In the genomic region with DNA sequence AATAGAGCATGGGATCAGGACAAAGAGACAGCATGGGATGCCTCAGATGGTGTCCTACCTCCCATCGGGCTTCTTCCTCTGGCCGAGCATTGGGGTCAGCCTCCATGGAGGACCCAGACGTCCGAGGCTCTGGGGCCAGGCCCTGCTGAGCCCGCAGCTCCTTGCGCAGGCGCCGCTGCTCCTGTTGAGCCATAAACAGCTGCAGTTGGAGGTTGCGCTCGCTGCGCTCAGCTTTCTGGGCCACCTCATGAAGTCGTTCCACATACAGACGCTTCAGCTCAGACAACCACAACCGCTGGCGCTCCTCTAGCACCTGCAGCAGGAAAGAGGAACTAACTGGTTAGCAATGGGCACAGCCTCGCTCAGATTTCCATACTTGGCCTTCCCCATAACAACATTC, we compare ENCODE assay signal across 10 mouse cellular contexts. TPM values are rescaled to one million over a fixed set of nuclear protein-coding genes. Genes with fewer than 3 reads are reported as not detected.
A peak's percentile ranks its signal among the peaks of the same experiment; 100 is the strongest.
DNase-seq lines count a peak whose midpoint lies in the region; ATAC-seq and TF ChIP-seq lines count a peak whose summit lies in the region.
"Had no signal": no experiment of that assay in that cellular context is flagged by ENCODE, and none has a peak within 500 bp of the region (broad histone marks: within the 10 kb centered on the region; RNA-seq: fewer than 3 reads in every experiment).

No protein-coding gene starts in this region.

- dilution Hi-C loops in CH12.LX (cut with MboI; ENCODE audit: extremely low pct_ligation_motif_present, extremely low pct_unique_long_range_greater_than_20kb, low sequenced_read_pairs), result no loop called here

- peak overlapping the region; percentile 26; the same call in 1 of the 2 replicates for H3K4me2 ChIP-seq in heart, postnatal 0 days (ENCODE audit: low read depth, low read length)
- H3K4me2 ChIP-seq in CH12.LX (ENCODE audit: insufficient read depth, low read depth, poor library complexity, severe bottlenecking), result peak overlapping the region; percentile 2
- peak overlapping the region; percentile 21; the same call in 1 of the 2 replicates for H3K4me2 ChIP-seq in embryonic facial prominence, embryonic 15.5 days (replicated peaks)
- H3K4me2 ChIP-seq: forebrain, embryonic 15.5 days had no signal

- peak; percentile 68 for TF ChIP-seq POLR2A in CH12.LX (IDR thresholded peaks at IDR 0.05; ENCODE audit: low read depth, low read length)
- TF ChIP-seq POLR2A in spleen, adult 2 months (IDR thresholded peaks at IDR 0.05; ENCODE audit: low read depth, low read length), result no peak

- intact Hi-C loops in heart, postnatal 25 days (cut with DNase I), result no loop called here

- TF ChIP-seq EP300 in heart, postnatal 0 days (IDR thresholded peaks at IDR 0.05; ENCODE audit: low read depth), result no peak
- TF ChIP-seq EP300 in CH12.LX (IDR thresholded peaks at IDR 0.05; ENCODE audit: low read length), result peak; percentile 90

- no peaks in the 10 kb centered on the region for H3K9me3 ChIP-seq in heart, postnatal 0 days (replicated peaks; ENCODE audit: control insufficient read depth, low read length)
- H3K9me3 ChIP-seq in CH12.LX (replicated peaks; ENCODE audit: low read length), result no peaks in the 10 kb centered on the region
- no peaks in the 10 kb centered on the region for H3K9me3 ChIP-seq in embryonic facial prominence, embryonic 15.5 days (replicated peaks)
- H3K9me3 ChIP-seq: forebrain, embryonic 15.5 days had no signal

- peaks cover 20% of the 10 kb centered on the region for H3K4me1 ChIP-seq in heart, postnatal 0 days (ENCODE audit: control insufficient read depth, insufficient read depth)
- H3K4me1 ChIP-seq in CH12.LX (ENCODE audit: control insufficient read depth in 1 of 2, insufficient read depth in 2 of 2), result peaks cover 46 to 98% of the 10 kb centered on the region in 2 experiments
- H3K4me1 ChIP-seq in embryonic facial prominence, embryonic 15.5 days, result peaks cover 68% of the 10 kb centered on the region
- H3K4me1 ChIP-seq in spleen, adult 2 months (ENCODE audit: control insufficient read depth, insufficient read depth, insufficient read length), result peaks cover 47% of the 10 kb centered on the region

- no peaks in the 10 kb centered on the region for H3K27me3 ChIP-seq in heart, postnatal 0 days (ENCODE audit: control insufficient read depth, insufficient read depth, low read length)
- H3K27me3 ChIP-seq in CH12.LX (replicated peaks), result no peaks in the 10 kb centered on the region
- H3K27me3 ChIP-seq in embryonic facial prominence, embryonic 15.5 days, result no peaks in the 10 kb centered on the region
- H3K27me3 ChIP-seq in spleen, adult 2 months (ENCODE audit: control insufficient read depth, insufficient read depth, low read length), result no peaks in the 10 kb centered on the region

- H3K4me3 ChIP-seq in heart, postnatal 0 days (ENCODE audit: low read depth, low read length), result peak overlapping the region; percentile 3; the same call in 1 of the 2 replicates
- H3K4me3 ChIP-seq in CH12.LX (replicated peaks in 1 of 3; ENCODE audit: low read depth in 2 of 3, low read length in 2 of 3, poor library complexity in 1 of 3), result peak overlapping the region; percentile 14 to 37 (median 15)
- H3K4me3 ChIP-seq in embryonic facial prominence, embryonic 15.5 days (replicated peaks), result no peak overlapping the region
- H3K4me3 ChIP-seq in spleen, adult 2 months (ENCODE audit: extremely low read depth, insufficient read depth, insufficient read length), result peak overlapping the region; percentile 40; the same call in 1 of the 2 replicates
- H3K4me3 ChIP-seq: forebrain, embryonic 15.5 days; left cerebral cortex, adult 2 months had no signal

- no peak overlapping the region for H3K9ac ChIP-seq in heart, postnatal 0 days (replicated peaks; ENCODE audit: low read depth, low read length)
- peak overlapping the region; percentile 39 for H3K9ac ChIP-seq in CH12.LX (ENCODE audit: insufficient read depth, low read depth)
- H3K9ac ChIP-seq in embryonic facial prominence, embryonic 15.5 days, result no peak overlapping the region
- H3K9ac ChIP-seq: forebrain, embryonic 15.5 days had no signal

- peaks cover 24% of the 10 kb centered on the region for H3K36me3 ChIP-seq in heart, postnatal 0 days (replicated peaks; ENCODE audit: control insufficient read depth, insufficient read depth, low read length)
- H3K36me3 ChIP-seq in CH12.LX (replicated peaks in 1 of 2; ENCODE audit: control insufficient read depth in 1 of 2, insufficient read depth in 1 of 2, low read length in 1 of 2), result peaks cover 15 to 61% of the 10 kb centered on the region in 2 experiments
- H3K36me3 ChIP-seq in embryonic facial prominence, embryonic 15.5 days, result peaks cover 20% of the 10 kb centered on the region; the same call in 1 of the 2 replicates
- H3K36me3 ChIP-seq in spleen, adult 2 months (ENCODE audit: control insufficient read depth, insufficient read depth, low read length), result peaks cover 6% of the 10 kb centered on the region
- H3K36me3 ChIP-seq: forebrain, embryonic 15.5 days had no signal

- H3K27ac ChIP-seq in heart, postnatal 0 days (ENCODE audit: low read depth), result peak overlapping the region; percentile 90; the same call in 1 of the 2 replicates
- H3K27ac ChIP-seq in CH12.LX (ENCODE audit: insufficient read depth, low read depth), result peak overlapping the region; percentile 93
- H3K27ac ChIP-seq in embryonic facial prominence, embryonic 15.5 days (replicated peaks), result peak overlapping the region; percentile 79
- peak overlapping the region; percentile 91 for H3K27ac ChIP-seq in spleen, adult 2 months (ENCODE audit: insufficient read depth, low read length)
- H3K27ac ChIP-seq: forebrain, embryonic 15.5 days had no signal

- WGBS in heart, postnatal 0 days, result 81% methylated on average over 16 of the region's 16 CpGs
- WGBS in embryonic facial prominence, embryonic 15.5 days, result 76% methylated on average over 16 of the region's 16 CpGs
- 10% methylated on average over 16 of the region's 16 CpGs for WGBS in spleen, adult 2 months

- TF ChIP-seq RAD21 in CH12.LX (IDR thresholded peaks at IDR 0.05; ENCODE audit: low read depth, low read length), result no peak; the same call in 1 of the 2 replicates

- ATAC-seq in heart, postnatal 0 days (ENCODE audit: insufficient read depth, low read depth), result no peak
- no peak for ATAC-seq in embryonic facial prominence, embryonic 15.5 days (ENCODE audit: insufficient number of reproducible peaks, low FRiP score, low TSS enrichment, low read depth)
- ATAC-seq: forebrain, embryonic 15.5 days had no signal

- TF ChIP-seq CTCF in heart, postnatal 0 days (IDR thresholded peaks at IDR 0.05; ENCODE audit: low read depth), result no peak
- no peak for TF ChIP-seq CTCF in CH12.LX (conservative IDR thresholded peaks at IDR 0.05 in 1 of 2, IDR thresholded peaks at IDR 0.05 in 1 of 2; ENCODE audit: low read depth in 2 of 2, low read length in 2 of 2)
- no peak for TF ChIP-seq CTCF in spleen, adult 2 months (IDR thresholded peaks at IDR 0.05; ENCODE audit: extremely low read depth, insufficient read depth, insufficient read length, insufficient replicate concordance)

- no peak for DNase-seq in heart, postnatal 0 days (ENCODE audit: low spot score)
- no peak for DNase-seq in heart, postnatal 25 days (ENCODE audit: low spot score)
- peak; percentile 99 for DNase-seq in CH12.LX (ENCODE audit: extremely low read depth)
- peak; percentile 76 to 82 for DNase-seq in spleen, adult 2 months (ENCODE audit: low read depth in 1 of 2, low spot score in 2 of 2)
- DNase-seq in yolk sac, embryonic 10.5 days (ENCODE audit: low spot score), result no peak
- DNase-seq in Muller cell, postnatal 12 days (ENCODE audit: inconsistent ontology term), result no peak
- no peak for DNase-seq in urinary bladder, adult 2 months (ENCODE audit: low spot score)

- 0 out of 2 replicates have a peak, but pooled peaks cover 6% of the 10 kb centered on the region for H3K79me2 ChIP-seq in CH12.LX (replicated peaks; ENCODE audit: control insufficient read depth, extremely low read depth, insufficient read depth, poor library complexity, severe bottlenecking)

- in situ Hi-C loops in CH12.LX (cut with MboI; ENCODE audit: low pct_ligation_motif_present, low pct_unique_long_range_greater_than_20kb, low sequenced_read_pairs), result no loop called here

RNA-seq across cellular contexts. Expression of gene N4bp3, which starts 6.4 kb away (rescaled TPM):
- 31.2 and 34.8 TPM in 2 replicates for total RNA-seq in heart, postnatal 0 days (2014; rRNA removed; ENCODE audit: low replicate concordance)
- polyA plus RNA-seq in heart, postnatal 0 days (2015; fragmentation: Nextera tagmentation; extraction: Ambion mirVana), result 18.1 and 20.2 TPM in 2 replicates
- 10 to 100 TPM; 11.6 to 16.1 TPM for total RNA-seq in heart, postnatal 25 days (2021)
- total RNA-seq in CH12.LX (2012; rRNA removed), result 19.7 and 21.2 TPM in 2 replicates
- 17.8 and 19.1 TPM in 2 replicates for total RNA-seq in CH12.LX (2014; rRNA removed)
- polyA plus RNA-seq in CH12.LX (2012; ENCODE audit: insufficient read length, low read depth), result 22.1 and 25.4 TPM in 2 replicates
- 41.0 and 45.4 TPM in 2 replicates for polyA plus RNA-seq in embryonic facial prominence, embryonic 15.5 days (2015; fragmentation: Nextera tagmentation; extraction: Ambion mirVana)
- 11.3 and 14.7 TPM in 2 replicates for polyA plus RNA-seq in spleen, adult 2 months (2012; rRNA removed)
- 4.2 and 4.9 TPM in 2 replicates for polyA plus RNA-seq in urinary bladder, adult 2 months (2012; rRNA removed)

RNA-seq across cellular contexts. Expression of gene D930048N14Rik, which starts 6.5 kb away (rescaled TPM):
- 0.08 and 0.58 TPM in 2 replicates for total RNA-seq in heart, postnatal 0 days (2014; rRNA removed; ENCODE audit: low replicate concordance)
- 0.74 and 0.78 TPM in 2 replicates for polyA plus RNA-seq in heart, postnatal 0 days (2015; fragmentation: Nextera tagmentation; extraction: Ambion mirVana)
- total RNA-seq in heart, postnatal 25 days (2021), result under 1 TPM; 0.50 to 0.68 TPM
- 1.3 and 1.5 TPM in 2 replicates for total RNA-seq in CH12.LX (2012; rRNA removed)
- total RNA-seq in CH12.LX (2014; rRNA removed), result 0.32 and 0.38 TPM in 2 replicates
- polyA plus RNA-seq in CH12.LX (2012; ENCODE audit: insufficient read length, low read depth), result 0.78 and 0.81 TPM in 2 replicates
- polyA plus RNA-seq in embryonic facial prominence, embryonic 15.5 days (2015; fragmentation: Nextera tagmentation; extraction: Ambion mirVana), result 4.5 and 5.2 TPM in 2 replicates
- polyA plus RNA-seq in spleen, adult 2 months (2012; rRNA removed), result 3.4 and 5.0 TPM in 2 replicates
- polyA plus RNA-seq in urinary bladder, adult 2 months (2012; rRNA removed), result 15.1 and 20.6 TPM in 2 replicates

RNA-seq across cellular contexts. Expression of gene Rmnd5b, which starts 8.5 kb away (rescaled TPM):
- 38.6 and 54.3 TPM in 2 replicates for total RNA-seq in heart, postnatal 0 days (2014; rRNA removed; ENCODE audit: low replicate concordance)
- 25.8 and 30.0 TPM in 2 replicates for polyA plus RNA-seq in heart, postnatal 0 days (2015; fragmentation: Nextera tagmentation; extraction: Ambion mirVana)
- total RNA-seq in heart, postnatal 25 days (2021), result 10 to 100 TPM; 14.1 to 17.2 TPM
- total RNA-seq in CH12.LX (2012; rRNA removed) (46.6 and 46.7 TPM in 2 replicates), CH12.LX (2014; rRNA removed) (39.0 and 41.1 TPM in 2 replicates)
- 59.5 and 60.2 TPM in 2 replicates for polyA plus RNA-seq in CH12.LX (2012; ENCODE audit: insufficient read length, low read depth)
- polyA plus RNA-seq in embryonic facial prominence, embryonic 15.5 days (2015; fragmentation: Nextera tagmentation; extraction: Ambion mirVana), result 53.1 and 55.1 TPM in 2 replicates
- 71.2 and 87.4 TPM in 2 replicates for polyA plus RNA-seq in spleen, adult 2 months (2012; rRNA removed)
- 35.3 and 43.4 TPM in 2 replicates for polyA plus RNA-seq in urinary bladder, adult 2 months (2012; rRNA removed)

RNA-seq across cellular contexts. Expression of gene Nhp2, which starts 24.7 kb away (rescaled TPM):
- total RNA-seq in heart, postnatal 0 days (2014; rRNA removed; ENCODE audit: low replicate concordance), result 34.1 and 58.2 TPM in 2 replicates
- polyA plus RNA-seq in heart, postnatal 0 days (2015; fragmentation: Nextera tagmentation; extraction: Ambion mirVana), result 59.7 and 61.4 TPM in 2 replicates
- total RNA-seq in heart, postnatal 25 days (2021), result 10 to 100 TPM; 17.6 to 17.9 TPM
- total RNA-seq in CH12.LX (2012; rRNA removed) (489 and 641 TPM in 2 replicates), CH12.LX (2014; rRNA removed) (649 and 722 TPM in 2 replicates)
- polyA plus RNA-seq in CH12.LX (2012; ENCODE audit: insufficient read length, low read depth), result 847 and 914 TPM in 2 replicates
- polyA plus RNA-seq in embryonic facial prominence, embryonic 15.5 days (2015; fragmentation: Nextera tagmentation; extraction: Ambion mirVana), result 138 and 147 TPM in 2 replicates
- 34.3 and 41.2 TPM in 2 replicates for polyA plus RNA-seq in spleen, adult 2 months (2012; rRNA removed)
- polyA plus RNA-seq in urinary bladder, adult 2 months (2012; rRNA removed), result 48.8 and 55.7 TPM in 2 replicates

RNA-seq across cellular contexts. Expression of gene Hnrnpab, which starts 37.6 kb away (rescaled TPM):
- total RNA-seq in heart, postnatal 0 days (2014; rRNA removed; ENCODE audit: low replicate concordance), result 136 and 225 TPM in 2 replicates
- 156 and 159 TPM in 2 replicates for polyA plus RNA-seq in heart, postnatal 0 days (2015; fragmentation: Nextera tagmentation; extraction: Ambion mirVana)
- total RNA-seq in heart, postnatal 25 days (2021), result 100 to 1,000 TPM; 134 to 142 TPM
- total RNA-seq in CH12.LX (2012; rRNA removed) (893 and 1,222 TPM in 2 replicates), CH12.LX (2014; rRNA removed) (1,100 and 1,160 TPM in 2 replicates)
- polyA plus RNA-seq in CH12.LX (2012; ENCODE audit: insufficient read length, low read depth), result 2,181 and 2,430 TPM in 2 replicates
- polyA plus RNA-seq in embryonic facial prominence, embryonic 15.5 days (2015; fragmentation: Nextera tagmentation; extraction: Ambion mirVana), result 380 and 381 TPM in 2 replicates
- 146 and 314 TPM in 2 replicates for polyA plus RNA-seq in spleen, adult 2 months (2012; rRNA removed)
- polyA plus RNA-seq in urinary bladder, adult 2 months (2012; rRNA removed), result 198 and 201 TPM in 2 replicates

Comparison
In these comparisons a context has a peak if more than half of its experiments do, and no peak if none do; other contexts are left out.
1. DNase-seq: peak in CH12.LX (single experiment) and spleen, adult 2 months (2 of 2); none in heart, postnatal 0 days (single experiment), heart, postnatal 25 days (single experiment), yolk sac, embryonic 10.5 days (single experiment), Muller cell, postnatal 12 days (single experiment) and urinary bladder, adult 2 months (single experiment).
2. Peak in every context shown above with its lines, with median percentiles within 50 percentile points of each other: H3K27ac ChIP-seq and H3K4me2 ChIP-seq.